Mouse (Mus musculus): ENCODE results near the gene Gadl1. TPM values are rescaled to one million over a fixed set of nuclear protein-coding genes. Genes with fewer than 3 reads are reported as not detected.

Gadl1 gene
- polyA plus RNA-seq, 1 experiment, result not detected

DNA sequence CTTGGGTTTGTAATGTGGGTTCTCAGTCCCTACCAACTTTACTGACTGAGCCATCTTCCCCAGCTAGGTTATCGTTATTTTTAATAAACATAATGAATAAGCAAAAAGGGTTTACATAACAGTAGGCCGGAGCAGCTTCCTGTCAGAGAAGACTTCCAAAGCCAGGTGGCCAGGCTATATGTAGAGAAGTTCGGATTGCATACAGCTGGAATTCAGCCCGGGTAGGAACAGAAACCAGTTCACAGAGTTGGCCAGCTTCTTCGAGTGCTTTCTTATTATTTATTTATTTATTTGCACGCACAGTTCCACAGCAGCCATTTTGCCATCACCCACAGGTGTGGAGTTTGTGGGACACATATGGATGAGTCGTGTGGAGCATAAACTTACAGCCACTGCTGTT lies 212.2 kb downstream of the Gadl1 start:
- TF ChIP-seq GATA1 (IDR thresholded peaks at IDR 0.05; ENCODE audit: low read length), result no peak

DNA sequence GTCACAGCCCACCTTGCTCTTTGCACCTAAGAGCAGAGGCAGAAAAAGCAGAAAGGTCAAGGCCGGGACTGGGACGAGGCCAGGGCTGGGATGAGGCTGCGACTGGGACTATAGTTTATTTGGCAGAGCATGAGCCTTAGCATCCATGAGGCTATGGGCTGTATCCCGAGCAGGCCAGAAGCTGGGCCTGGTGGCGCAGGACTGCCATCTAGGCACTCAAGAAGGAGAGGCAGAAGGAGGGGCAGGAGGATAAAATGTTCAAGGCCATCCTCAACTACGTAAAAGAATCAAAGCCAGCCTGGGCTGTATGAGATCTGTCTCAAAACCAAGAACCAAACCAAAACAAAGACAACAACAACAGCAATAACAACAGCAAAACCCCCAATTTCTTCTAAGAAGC lies 213.3 kb downstream of the Gadl1 start:
- TF ChIP-seq GATA1 (IDR thresholded peaks at IDR 0.05; ENCODE audit: low read length), result no peak

DNA sequence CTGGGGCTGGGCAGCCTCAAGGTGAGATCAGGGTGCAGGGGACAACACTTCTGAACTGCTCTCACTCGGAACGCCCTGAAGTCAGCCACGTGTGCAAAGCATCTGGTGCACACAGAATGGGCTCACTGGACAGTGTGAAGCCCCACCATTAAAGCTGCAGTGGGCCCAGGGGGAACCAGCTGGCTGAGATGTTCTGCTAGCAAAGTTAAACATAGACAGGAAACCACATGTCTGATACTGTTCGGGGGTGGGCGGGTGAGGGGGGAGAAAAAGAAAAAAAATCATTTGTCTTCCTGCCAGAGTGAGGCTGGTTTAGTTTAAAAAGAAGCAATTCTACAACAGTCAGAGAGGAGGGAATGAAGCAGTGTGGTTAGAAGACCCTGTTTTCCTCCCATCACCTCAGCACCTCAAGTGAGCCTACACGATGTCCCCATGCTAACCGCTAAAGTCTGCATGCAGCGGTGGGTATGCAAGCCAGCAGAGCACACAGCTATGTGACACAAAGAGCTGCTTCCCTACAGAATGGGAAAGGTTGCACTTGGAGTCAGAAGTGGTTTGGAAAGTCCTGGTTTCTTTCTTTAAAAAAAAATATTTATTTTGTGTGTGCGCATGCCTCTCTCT lies 213.8 kb downstream of the Gadl1 start:
- no peak for TF ChIP-seq GATA1 (IDR thresholded peaks at IDR 0.05; ENCODE audit: low read length)

Data from G1E-ER4 (cell line).